Mouse (Mus musculus): ENCODE measurements around the gene Wnk1. TPM values are rescaled to one million over a fixed set of nuclear protein-coding genes. Genes with fewer than 3 reads are reported as not detected.

The Wnk1 gene
- polyA plus RNA-seq, 1 experiment from 2014 or later, result 40.6 TPM

- Histone ChIP-seq H3K4me2 (ENCODE audit: low read length) (peak within 1 kb of the TSS; percentile 66), H3K27me3 (ENCODE audit: control insufficient read depth, insufficient read depth, low read depth, low read length) (no peaks in the 10 kb centered on the region), H3K9me3 (replicated peaks; ENCODE audit: control insufficient read depth, low read length, poor library complexity, severe bottlenecking) (no peaks in the 10 kb centered on the region), H3K4me3 (ENCODE audit: low read depth, low read length) (peak within 1 kb of the TSS; percentile 95), H3K9ac (ENCODE audit: low read depth, low read length) (peak within 1 kb of the TSS; percentile 98), H3K27ac (ENCODE audit: low read length) (peak within 1 kb of the TSS; percentile 90), H3K4me1 (ENCODE audit: control insufficient read depth, insufficient read depth, low read length) (peaks cover 11% of the 10 kb centered on the region), H3K36me3 (ENCODE audit: control insufficient read depth, insufficient read depth, low read length) (no peaks in the 10 kb centered on the region)
- 2% methylated on average over 67 of the region's 67 CpGs for WGBS
- peak; percentile 91 for ATAC-seq
These were observed 136.0 kb downstream of the Wnk1 start, which contains the start of gene Rad52 for GRCm38 (mm10) chr6:119902204-119903080. Gene Rad52, plus strand, starts transcription at chr6:119902698.

GRCm38 (mm10) chr6:119892711-119893110 is 145.8 kb downstream of the Wnk1 start:
- H3K4me3 ChIP-seq (ENCODE audit: low read depth, low read length), result no peak overlapping the region
- no peaks in the 10 kb centered on the region for H3K4me1 ChIP-seq (ENCODE audit: control insufficient read depth, insufficient read depth, low read length)
- H3K9ac ChIP-seq (ENCODE audit: low read depth, low read length), result no peak overlapping the region
- H3K4me2 ChIP-seq (ENCODE audit: low read length), result no peak overlapping the region
- ATAC-seq, result no peak
- H3K36me3 ChIP-seq (ENCODE audit: control insufficient read depth, insufficient read depth, low read length), result no peaks in the 10 kb centered on the region
- H3K27ac ChIP-seq (ENCODE audit: low read length), result no peak overlapping the region
- H3K27me3 ChIP-seq (ENCODE audit: control insufficient read depth, insufficient read depth, low read depth, low read length), result no peaks in the 10 kb centered on the region
- 83% methylated on average over 7 of the region's 7 CpGs for WGBS
- no peaks in the 10 kb centered on the region for H3K9me3 ChIP-seq (replicated peaks; ENCODE audit: control insufficient read depth, low read length, poor library complexity, severe bottlenecking)

- Histone ChIP-seq H3K4me2 (ENCODE audit: low read length) (no peak overlapping the region), H3K9me3 (replicated peaks; ENCODE audit: control insufficient read depth, low read length, poor library complexity, severe bottlenecking) (no peaks in the 10 kb centered on the region), H3K27me3 (ENCODE audit: control insufficient read depth, insufficient read depth, low read depth, low read length) (no peaks in the 10 kb centered on the region), H3K27ac (ENCODE audit: low read length) (no peak overlapping the region), H3K36me3 (ENCODE audit: control insufficient read depth, insufficient read depth, low read length) (no peaks in the 10 kb centered on the region), H3K4me3 (ENCODE audit: low read depth, low read length) (no peak overlapping the region), H3K4me1 (ENCODE audit: control insufficient read depth, insufficient read depth, low read length) (no peaks in the 10 kb centered on the region), H3K9ac (ENCODE audit: low read depth, low read length) (no peak overlapping the region)
- WGBS, result 84% methylated on average over 7 of the region's 7 CpGs
- ATAC-seq, result no peak
These were observed 155.3 kb downstream of the Wnk1 start for GRCm38 (mm10) chr6:119883151-119883550.

MicroRNAs encoded within 50 kb of the gene (microRNA counts, 519-probe panel; counts per million panel counts)
- microRNA mmu-miR-706, result 692 counts per million, percentile 20 among the panel's probes with 10 or more counts

Small RNAs within 50 kb of the gene (microRNA-seq; reads per million reads assigned to microRNA genes)
- not detected for gene Mir706

Other genes with a start within 250 kb of the Wnk1 start
- gene Erc1, start 190.5 kb downstream of the Wnk1 start, polyA plus RNA-seq (2015; fragmentation: Nextera tagmentation; extraction: Ambion mirVana), result 47.9 and 52.9 TPM in 2 replicates
- gene Rad52, start 136.0 kb downstream of the Wnk1 start, polyA plus RNA-seq (2015; fragmentation: Nextera tagmentation; extraction: Ambion mirVana), result 24.1 and 26.6 TPM in 2 replicates
- not detected in 2 replicates for gene Ninj2, start 54.7 kb upstream of the Wnk1 start, polyA plus RNA-seq (2015; fragmentation: Nextera tagmentation; extraction: Ambion mirVana)

Measured in midbrain, embryonic 16.5 days (tissue).